Mouse (Mus musculus): ENCODE results near the gene Prkcq. TPM values are rescaled to one million over a fixed set of nuclear protein-coding genes. Genes with fewer than 3 reads are reported as not detected.

Gene Prkcq
- total RNA-seq, 4 experiments from 2014 or later, result 84.4 to 90.5 (median 86.1) TPM

DNA sequence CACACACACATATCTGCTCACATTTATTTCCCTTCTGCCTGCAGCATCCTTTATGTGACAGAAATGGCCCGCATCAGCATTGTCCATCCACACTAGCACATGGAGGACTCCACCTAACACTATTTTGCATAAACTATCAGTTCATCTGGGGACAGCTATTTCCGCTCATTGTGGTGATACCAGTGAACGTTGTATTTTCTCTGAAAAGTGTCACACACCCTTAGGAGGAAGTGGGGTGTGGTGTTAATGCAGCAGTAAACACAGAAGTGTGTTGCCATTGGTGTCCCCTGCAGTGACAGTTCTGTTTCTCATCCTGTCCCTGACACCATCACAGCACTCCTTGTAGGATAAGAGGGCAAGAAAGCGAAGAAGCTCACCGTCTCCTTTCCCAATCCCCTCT is 46.2 kb downstream of the Prkcq start:
- DNase-seq (ENCODE audit: low spot score in 2 of 2), result no peak

GRCm38 (mm10) chr2:11219262-11219661 is 47.4 kb downstream of the Prkcq start:
- no peak for DNase-seq (ENCODE audit: low spot score in 2 of 2)

GRCm38 (mm10) chr2:11224808-11225484 is 53.0 kb downstream of the Prkcq start:
- DNase-seq (ENCODE audit: low spot score in 2 of 2), result no peak

- DNase-seq (ENCODE audit: low spot score in 2 of 2), result no peak
Observed at GRCm38 (mm10) chr2:11225485-11225876, 53.6 kb downstream of the Prkcq start.

DNA sequence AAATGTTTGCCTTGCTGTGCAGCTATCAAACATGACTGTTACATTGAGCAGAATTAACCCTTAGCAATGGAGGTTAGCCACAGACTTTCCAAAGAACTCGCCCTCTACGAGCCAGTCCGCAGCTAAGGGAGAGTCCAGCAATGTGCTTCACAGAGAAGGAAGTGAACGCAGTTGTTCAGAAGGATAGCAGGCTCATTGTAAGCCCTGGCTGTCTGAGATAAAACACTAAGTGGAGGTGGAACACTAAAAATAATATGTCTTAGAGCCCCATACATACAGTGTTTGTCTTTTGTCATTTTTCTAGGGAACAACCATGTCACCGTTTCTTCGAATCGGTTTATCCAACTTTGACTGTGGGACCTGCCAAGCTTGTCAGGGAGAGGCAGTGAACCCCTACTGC is 54.6 kb downstream of the Prkcq start:
- no peak for DNase-seq (ENCODE audit: low spot score in 2 of 2)

DNA sequence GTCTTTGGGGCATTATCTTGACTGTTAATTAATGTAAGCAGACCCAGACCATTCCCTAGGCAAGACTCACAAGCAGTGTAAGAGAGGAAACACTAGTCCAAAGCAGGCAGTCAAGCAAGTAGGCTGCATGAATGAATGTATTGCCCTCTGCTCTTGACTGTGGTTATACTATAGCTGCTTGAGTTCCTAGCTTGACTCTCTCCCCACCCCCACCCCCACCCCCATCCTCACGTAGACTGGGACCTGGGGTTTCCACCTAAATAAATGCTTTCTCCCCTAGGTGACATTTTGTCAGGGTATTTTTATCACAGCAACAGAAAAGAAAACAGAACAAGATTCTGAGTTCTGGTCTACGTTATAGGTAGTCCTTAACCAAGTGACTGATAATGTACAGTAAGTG is 57.2 kb downstream of the Prkcq start:
- DNase-seq (ENCODE audit: low spot score in 2 of 2), result no peak

DNA sequence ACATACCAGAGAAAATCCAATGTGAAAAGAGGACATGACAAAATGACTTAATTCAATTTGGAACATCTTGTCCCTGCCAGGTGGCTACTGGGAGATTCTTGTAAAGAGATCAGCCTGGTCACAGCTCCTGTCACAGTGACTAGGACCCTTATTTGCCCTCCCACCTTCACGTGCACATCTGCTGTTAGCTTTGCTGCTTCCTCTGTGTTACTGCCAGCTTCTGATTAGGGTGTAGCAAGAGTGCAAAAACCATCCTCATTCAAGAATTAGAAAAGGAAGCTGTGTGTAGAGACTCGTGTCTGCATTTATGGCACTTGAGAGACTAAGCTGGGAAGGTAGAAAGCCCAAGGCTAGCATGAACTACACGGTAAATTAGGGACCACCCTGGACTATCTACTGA is 59.2 kb downstream of the Prkcq start:
- no peak for DNase-seq (ENCODE audit: low spot score in 2 of 2)

DNA sequence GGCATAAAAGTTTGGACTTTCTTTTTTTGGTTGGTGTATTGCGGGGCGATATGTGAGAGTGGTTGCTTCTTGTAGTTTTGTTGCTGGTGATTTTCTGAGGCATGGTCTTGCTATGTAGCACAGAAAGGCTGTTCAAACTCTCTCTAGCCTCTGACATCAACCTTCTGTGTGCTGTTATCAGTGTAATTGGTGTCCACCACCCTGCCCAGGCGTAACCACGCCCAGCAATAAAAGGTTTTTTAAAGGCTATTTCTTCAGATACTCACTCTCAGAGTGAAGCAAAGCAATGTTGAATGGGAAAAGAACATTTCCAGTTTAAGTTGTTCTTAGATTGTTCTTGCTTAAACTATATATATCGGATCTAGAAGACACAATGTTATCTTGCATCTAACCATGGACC is 60.1 kb downstream of the Prkcq start:
- no peak for DNase-seq (ENCODE audit: low spot score in 2 of 2)

- no peak for DNase-seq (ENCODE audit: low spot score in 2 of 2)
Observed at GRCm38 (mm10) chr2:11238254-11238653, 66.3 kb downstream of the Prkcq start.

DNA sequence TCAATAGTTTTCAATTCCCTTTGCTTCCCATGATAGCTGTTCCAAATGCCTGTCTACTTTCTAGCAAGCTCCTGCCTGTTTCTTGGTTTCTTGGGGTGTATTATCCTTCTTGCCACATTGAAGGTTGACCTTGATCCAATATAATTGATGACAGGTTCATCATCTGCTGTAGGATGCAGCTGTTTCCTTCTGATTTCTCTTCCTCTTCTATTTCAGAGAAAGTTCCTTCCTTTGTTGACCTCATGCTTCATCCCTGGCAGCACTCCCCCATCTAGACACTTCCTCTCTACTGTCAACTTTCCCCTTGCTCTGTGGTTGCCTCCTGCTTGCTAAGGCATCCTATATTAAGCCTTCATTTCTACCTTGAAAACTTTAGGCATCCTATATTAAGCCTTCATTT is 67.6 kb downstream of the Prkcq start:
- no peak for DNase-seq (ENCODE audit: low spot score in 2 of 2)

- no peak for DNase-seq (ENCODE audit: low spot score in 2 of 2)
Observed at GRCm38 (mm10) chr2:11245926-11246325, 74.0 kb downstream of the Prkcq start.

DNA sequence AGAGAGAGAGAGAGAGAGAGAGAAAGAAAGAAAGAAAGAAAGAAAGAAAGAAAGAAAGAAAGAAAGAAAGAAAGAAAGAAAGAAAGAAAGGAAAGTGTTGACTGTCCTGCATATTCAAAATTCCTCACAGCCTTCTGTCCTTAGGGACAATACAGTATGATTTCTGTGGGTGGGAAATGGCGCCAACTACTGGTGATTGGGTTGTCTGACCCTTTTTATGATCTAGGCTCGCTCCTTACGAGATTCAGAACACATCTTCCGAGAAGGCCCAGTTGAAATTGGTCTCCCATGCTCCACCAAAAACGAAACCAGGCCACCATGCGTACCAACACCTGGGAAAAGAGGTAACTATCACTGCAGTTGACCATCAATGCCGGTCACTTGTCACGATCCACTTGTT is 82.0 kb downstream of the Prkcq start:
- DNase-seq (ENCODE audit: low spot score in 2 of 2), result peak in 1 of 2 experiments; percentile 10

DNA sequence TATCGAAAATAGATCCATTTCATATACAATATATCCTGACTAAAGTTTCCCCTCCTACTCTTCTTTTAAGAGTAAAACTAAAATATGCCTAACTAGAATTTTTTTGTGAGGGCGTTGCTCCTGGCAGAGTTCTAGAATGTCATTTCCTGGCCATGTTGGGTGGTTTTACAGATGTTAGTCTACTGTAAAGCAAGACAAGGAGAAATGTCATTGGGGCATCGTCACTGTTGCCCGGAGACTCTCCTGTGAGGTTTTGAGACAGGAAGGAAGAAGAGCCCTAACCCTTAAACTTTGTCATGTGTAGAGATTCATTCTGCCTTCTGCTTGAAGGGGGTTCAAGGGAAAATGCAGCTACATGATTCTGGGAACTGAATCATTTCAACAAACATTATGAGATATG is 82.5 kb downstream of the Prkcq start:
- no peak for DNase-seq (ENCODE audit: low spot score in 2 of 2)

DNA sequence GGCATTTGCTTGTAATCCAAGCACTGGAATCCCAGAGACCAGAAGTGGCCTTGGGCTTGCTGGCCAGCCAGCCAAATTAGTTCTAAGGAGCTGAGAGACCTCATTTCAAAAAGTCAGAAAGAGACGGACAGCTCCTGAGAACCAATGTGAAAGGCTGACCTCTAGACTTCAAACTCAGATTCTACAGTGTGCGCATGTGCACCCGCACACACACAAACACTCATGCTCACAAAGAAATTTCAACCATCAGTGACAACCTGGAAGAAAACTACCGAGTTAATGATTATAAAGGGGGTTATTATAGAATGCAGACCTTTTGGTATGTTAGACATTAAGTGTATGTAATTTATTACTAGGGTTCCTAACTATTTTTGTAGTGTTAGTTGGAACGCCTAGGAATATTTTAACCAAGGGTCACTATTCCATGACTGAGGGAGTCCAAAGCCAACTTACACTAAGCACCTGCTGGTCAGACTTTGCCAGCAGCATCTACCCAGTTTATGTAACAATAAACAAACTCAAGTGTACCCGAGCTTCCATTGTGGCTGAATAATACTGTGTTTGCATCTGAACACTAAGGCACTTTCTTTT is 85.4 kb downstream of the Prkcq start:
- no peak for DNase-seq (ENCODE audit: low spot score in 2 of 2)

- DNase-seq (ENCODE audit: low spot score in 2 of 2), result no peak
Observed at GRCm38 (mm10) chr2:11258181-11258580, 86.3 kb downstream of the Prkcq start.

DNA sequence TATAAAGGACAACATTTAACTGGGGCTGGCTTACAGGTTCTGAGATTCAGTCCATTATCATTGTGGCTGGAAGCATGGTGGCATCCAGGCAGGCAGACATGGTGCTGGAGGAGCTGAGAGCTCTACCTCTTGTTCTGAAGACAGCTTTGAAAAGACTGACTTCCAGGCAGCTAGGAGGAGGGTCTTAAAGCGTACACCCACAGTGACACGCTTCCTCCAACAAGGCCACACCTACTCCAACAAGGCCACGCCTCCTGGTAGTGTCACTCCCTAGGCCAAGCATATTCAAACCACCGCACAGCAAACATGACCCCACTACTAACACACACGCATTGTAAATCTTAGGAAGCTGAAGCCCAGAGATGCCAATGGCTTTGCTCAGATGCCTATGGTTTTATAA is 87.5 kb downstream of the Prkcq start:
- no peak for DNase-seq (ENCODE audit: low spot score in 2 of 2)

DNA sequence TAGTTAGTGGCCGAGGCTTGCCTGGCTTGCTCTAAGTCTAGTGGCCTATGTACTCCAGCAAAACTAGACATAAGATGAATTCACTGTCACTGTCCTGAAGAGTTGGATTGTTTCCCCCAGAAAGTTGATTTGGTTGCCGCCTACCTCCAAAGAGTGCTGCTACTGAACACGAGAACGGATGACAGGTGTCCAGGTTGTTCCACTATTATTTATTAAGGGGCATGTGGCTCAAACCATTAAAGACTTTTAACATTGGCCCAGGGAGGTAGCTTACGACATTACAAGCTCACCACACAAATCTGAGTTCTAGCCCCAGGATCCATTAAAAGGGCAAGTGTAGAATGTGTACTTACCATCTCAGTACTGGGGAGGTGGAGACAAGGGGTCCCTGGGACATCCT is 92.9 kb downstream of the Prkcq start:
- DNase-seq (ENCODE audit: low spot score in 2 of 2), result no peak

- no peak for DNase-seq (ENCODE audit: low spot score in 2 of 2)
Observed at GRCm38 (mm10) chr2:11265455-11265854, 93.5 kb downstream of the Prkcq start.

GRCm38 (mm10) chr2:11266294-11266693 is 94.4 kb downstream of the Prkcq start:
- no peak for DNase-seq (ENCODE audit: low spot score in 2 of 2)

- DNase-seq (ENCODE audit: low spot score in 2 of 2), result no peak
Observed at GRCm38 (mm10) chr2:11278965-11279364, 107.1 kb downstream of the Prkcq start.

- DNase-seq (ENCODE audit: low spot score in 2 of 2), result no peak
Observed at GRCm38 (mm10) chr2:11280247-11280646, 108.3 kb downstream of the Prkcq start.

GRCm38 (mm10) chr2:11287834-11288530 is 116.1 kb downstream of the Prkcq start:
- DNase-seq (ENCODE audit: low spot score in 2 of 2), result no peak

DNA sequence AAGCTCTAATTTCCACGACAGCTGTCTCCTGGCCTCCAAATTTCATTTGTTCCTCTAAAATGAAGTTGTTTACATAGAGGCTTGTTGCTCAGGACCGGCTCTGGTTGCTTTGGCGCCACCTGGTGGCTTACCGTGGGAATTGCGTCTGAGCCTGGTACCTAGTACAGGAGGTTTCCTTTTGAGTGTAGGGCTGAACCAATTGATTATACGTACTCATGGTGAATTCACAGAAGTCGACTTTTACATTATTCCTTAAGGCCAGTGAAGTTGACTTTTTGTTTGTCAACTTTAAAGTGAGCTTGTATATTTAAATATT is 116.6 kb downstream of the Prkcq start:
- DNase-seq (ENCODE audit: low spot score in 2 of 2), result peak; percentile 55 to 67

Data from gastrocnemius, adult 8-10 months (tissue).